Mouse (Mus musculus) small intestine, adult 2 months (tissue): Measurements from ENCODE around the gene Hnrnph3. TPM values are rescaled to one million over a fixed set of nuclear protein-coding genes. Genes with fewer than 3 reads are reported as not detected.

ENCODE experiments used
- H3K27ac ChIP-seq: fragments of 200-500 bp; 2 replicates; pipeline ENCODE4 v1.5.1; 2012; ENCODE audit warnings: low read depth, low read length, control low read depth, inconsistent platforms; ENCODE audit not compliant: insufficient read depth
- H3K27me3 ChIP-seq: fragments of 200-500 bp; 2 replicates; pipeline ENCODE4 v1.6.1; 2012; ENCODE audit warnings: mild to moderate bottlenecking, moderate library complexity, low read length, inconsistent platforms; ENCODE audit not compliant: control insufficient read depth, insufficient read depth
- H3K36me3 ChIP-seq: fragments of 200-500 bp; 2 replicates; pipeline ENCODE4 v1.6.1; 2012; ENCODE audit warnings: mild to moderate bottlenecking, low read length, control low read depth, inconsistent platforms; ENCODE audit not compliant: control insufficient read depth, insufficient read depth
- H3K4me1 ChIP-seq: fragments of 200-500 bp; 2 replicates; pipeline ENCODE4 v1.6.1; 2012; ENCODE audit warnings: low read length, inconsistent platforms, mixed read lengths; ENCODE audit not compliant: control insufficient read depth, insufficient read depth, insufficient read length
- H3K4me3 ChIP-seq: fragments of 200-500 bp; 2 replicates; pipeline ENCODE4 v1.5.1; 2012; ENCODE audit warnings: low read depth, mild to moderate bottlenecking, control low read depth, inconsistent platforms, low read length, moderate library complexity
- CTCF ChIP-seq: fragments of 200-500 bp; IDR thresholded peaks from 2 replicates; pipeline ENCODE4 v1.5.1; 2012; ENCODE audit warnings: low read depth, mild to moderate bottlenecking, control low read depth, inconsistent platforms, low read length, moderate library complexity, mixed read lengths; ENCODE audit not compliant: insufficient replicate concordance, insufficient read length; ENCODE audit errors: extremely low read depth
- POLR2A ChIP-seq: fragments of 200-500 bp; IDR thresholded peaks from 2 replicates; pipeline ENCODE4 v1.6.1; 2012; ENCODE audit warnings: low read depth, mild to moderate bottlenecking, control low read depth, inconsistent platforms, low read length, moderate library complexity
- WGBS: fragments of 180-500 bp; shearing (Covaris S2); methylation state at CpG from one replicate; pipeline ENCODE4 v1.1.7; 2018; 5-methylcytosine and 5-hydroxymethylcytosine counted together
- polyA plus RNA-seq: library from polyadenylated mRNA; depleted of rRNA; stranded (reverse); fragments of >200 nt; gene quantifications from 2 replicates; pipeline ENCODE4 v1.2.3, GENCODE M21; 2012

Hnrnph3 gene
- polyA plus RNA-seq, 1 experiment: 9.4 TPM

GRCm38 (mm10) chr10:63032267-63032666 lies 8.2 kb upstream of the Hnrnph3 start:
- TF ChIP-seq POLR2A: no peak
- no peak for TF ChIP-seq CTCF
- H3K27me3 ChIP-seq: no peaks in the 10 kb centered on the region
- 73% methylated on average over 3 of the region's 3 CpGs for WGBS
- no peak overlapping the region for H3K27ac ChIP-seq
- no peaks in the 10 kb centered on the region for H3K36me3 ChIP-seq
- no peak overlapping the region for H3K4me3 ChIP-seq
- no peaks in the 10 kb centered on the region for H3K4me1 ChIP-seq

GRCm38 (mm10) chr10:63028396-63028795 lies 4.4 kb upstream of the Hnrnph3 start:
- Histone ChIP-seq H3K4me1 (no peaks in the 10 kb centered on the region; the same call in 1 of the 2 replicates), H3K27me3 (no peaks in the 10 kb centered on the region), H3K36me3 (no peaks in the 10 kb centered on the region), H3K4me3 (no peak overlapping the region), H3K27ac (no peak overlapping the region)
- TF ChIP-seq POLR2A: no peak
- TF ChIP-seq CTCF: no peak
- WGBS: 92% methylated on average over 4 of the region's 4 CpGs

- Histone ChIP-seq H3K4me1 (no peaks in the 10 kb centered on the region; the same call in 1 of the 2 replicates), H3K4me3 (no peak overlapping the region), H3K36me3 (no peaks in the 10 kb centered on the region), H3K27me3 (no peaks in the 10 kb centered on the region), H3K27ac (no peak overlapping the region)
- no peak for TF ChIP-seq POLR2A
- TF ChIP-seq CTCF: no peak
- WGBS: 92% methylated on average over 10 of the region's 10 CpGs
Observed at GRCm38 (mm10) chr10:63027376-63028161, 3.6 kb upstream of the Hnrnph3 start.

DNA sequence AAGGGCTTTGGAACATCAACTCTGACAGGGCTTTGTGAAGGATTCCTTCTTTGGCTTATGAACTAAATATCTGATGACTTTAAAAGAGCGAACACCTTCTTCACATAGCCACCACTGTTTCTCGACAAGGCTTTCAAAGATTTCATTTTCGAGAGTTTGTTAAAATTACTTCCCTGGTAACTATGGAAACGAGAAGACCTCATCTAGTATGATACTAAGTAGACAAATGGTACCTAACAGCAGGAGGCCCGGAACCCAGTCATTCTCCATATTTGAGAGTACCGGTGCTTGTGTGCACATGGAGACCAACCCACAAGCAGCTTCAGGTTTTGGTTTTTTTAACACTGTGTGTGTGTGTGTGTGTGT lies 2.8 kb upstream of the Hnrnph3 start:
- 90% methylated on average over 6 of the region's 6 CpGs for WGBS
- H3K27me3 ChIP-seq: no peaks in the 10 kb centered on the region
- no peaks in the 10 kb centered on the region; the same call in 1 of the 2 replicates for H3K4me1 ChIP-seq
- no peaks in the 10 kb centered on the region for H3K36me3 ChIP-seq
- no peak overlapping the region for H3K4me3 ChIP-seq
- no peak overlapping the region for H3K27ac ChIP-seq
- TF ChIP-seq POLR2A (no peak), CTCF (no peak)

GRCm38 (mm10) chr10:63026156-63026794 lies 2.3 kb upstream of the Hnrnph3 start:
- no peak overlapping the region for H3K27ac ChIP-seq

GRCm38 (mm10) chr10:63025491-63026011 lies 1.5 kb upstream of the Hnrnph3 start:
- Histone ChIP-seq H3K27me3 (no peaks in the 10 kb centered on the region), H3K36me3 (no peaks in the 10 kb centered on the region), H3K4me1 (peaks cover 3% of the 10 kb centered on the region; the same call in 1 of the 2 replicates), H3K4me3 (no peak overlapping the region), H3K27ac (no peak overlapping the region)
- no peak for TF ChIP-seq POLR2A
- TF ChIP-seq CTCF: no peak
- WGBS: 60% methylated on average over 6 of the region's 6 CpGs

More at GRCm38 (mm10) chr10:63026156-63026794, 2.3 kb upstream of the Hnrnph3 start:
- Histone ChIP-seq H3K4me3 (no peak overlapping the region), H3K4me1 (peaks cover under 1% of the 10 kb centered on the region; the same call in 1 of the 2 replicates), H3K27me3 (no peaks in the 10 kb centered on the region), H3K36me3 (no peaks in the 10 kb centered on the region)
- TF ChIP-seq CTCF: no peak
- TF ChIP-seq POLR2A: no peak
- WGBS: 84% methylated on average over 8 of the region's 8 CpGs

- Histone ChIP-seq H3K36me3 (no peaks in the 10 kb centered on the region), H3K4me3 (no peak overlapping the region), H3K27ac (no peak overlapping the region), H3K27me3 (no peaks in the 10 kb centered on the region), H3K4me1 (peaks cover 3% of the 10 kb centered on the region; the same call in 1 of the 2 replicates)
- TF ChIP-seq CTCF: no peak
- 5% methylated on average over 2 of the region's 2 CpGs for WGBS
Observed at GRCm38 (mm10) chr10:63025016-63025415, 999 bp upstream of the Hnrnph3 start.
